Mouse (Mus musculus) stomach, postnatal 0 days (tissue): ENCODE results near the gene Pik3r3. TPM values are rescaled to one million over a fixed set of nuclear protein-coding genes. Genes with fewer than 3 reads are reported as not detected.
A peak's percentile ranks its signal among the peaks of the same experiment; 100 is the strongest.

Source experiments
- ATAC-seq: fragments of 200-750 bp; cut with Nextera tagmentation; 2 replicates; pipeline ENCODE4 v1.8.0; 2017; ENCODE audit not compliant: low FRiP score, low TSS enrichment
- DNase-seq: peaks from one replicate; pipeline ENCODE4 v3.0.0-alpha.2; 2016; ENCODE audit warnings: low spot score
- H3K27ac ChIP-seq: fragments of 300-500 bp; sonication (generic); replicated peaks from 2 replicates; pipeline ENCODE4 v1.5.1; 2014; ENCODE audit warnings: mild to moderate bottlenecking, control low read depth
- H3K27me3 ChIP-seq: fragments of 300-500 bp; sonication (generic); 2 replicates; pipeline ENCODE4 v1.6.1; 2014; ENCODE audit warnings: low read length; ENCODE audit not compliant: control insufficient read depth, insufficient read depth
- H3K36me3 ChIP-seq: fragments of 300-500 bp; sonication (generic); 2 replicates; pipeline ENCODE4 v1.6.1; 2014; ENCODE audit warnings: low read length, mixed read lengths; ENCODE audit not compliant: control insufficient read depth, insufficient read depth
- H3K4me1 ChIP-seq: fragments of 300-500 bp; sonication (generic); replicated peaks from 2 replicates; pipeline ENCODE4 v1.6.1; 2014; ENCODE audit warnings: antibody characterized with exemption; ENCODE audit not compliant: control insufficient read depth, insufficient read depth
- H3K4me2 ChIP-seq: fragments of 300-500 bp; sonication (generic); replicated peaks from 2 replicates; pipeline ENCODE4 v1.6.1; 2014; ENCODE audit warnings: low read depth, mild to moderate bottlenecking, control low read depth, moderate library complexity
- H3K4me3 ChIP-seq: fragments of 300-500 bp; sonication (generic); 2 replicates; pipeline ENCODE4 v1.5.1; 2014; ENCODE audit warnings: low read depth, low read length, control low read depth
- H3K9ac ChIP-seq: fragments of 300-500 bp; sonication (generic); 2 replicates; pipeline ENCODE4 v1.6.1; 2014; ENCODE audit warnings: mild to moderate bottlenecking, low read length, control low read depth, mixed read lengths
- H3K9me3 ChIP-seq: fragments of 300-500 bp; sonication (generic); 2 replicates; pipeline ENCODE4 v1.6.1; 2016; ENCODE audit warnings: low read length; ENCODE audit not compliant: control insufficient read depth
- CTCF ChIP-seq: IDR thresholded peaks from 2 replicates; pipeline ENCODE4 v1.5.1; 2016; ENCODE audit warnings: antibody characterized with exemption, low read depth, mild to moderate bottlenecking, moderate library complexity
- EP300 ChIP-seq: optimal IDR thresholded peaks from 2 replicates; pipeline ENCODE3; 2016; ENCODE audit warnings: antibody characterized with exemption
- WGBS: fragments of 180-500 bp; shearing (Covaris S2); extraction: QIAGEN DNeasy Blood & Tissue Kit; methylation state at CpG from one replicate; pipeline ENCODE4 v1.1.7; 2014; 5-methylcytosine and 5-hydroxymethylcytosine counted together
- polyA plus RNA-seq: library from polyadenylated mRNA; unstranded; fragments of >200 nt; fragmentation: Nextera tagmentation; extraction: Ambion mirVana; gene quantifications from 2 replicates; pipeline ENCODE4 v1.2.1, GENCODE M21; 2015

The Pik3r3 gene
- polyA plus RNA-seq, 1 experiment from 2014 or later = 6.8 TPM

- Histone ChIP-seq H3K36me3 (no peaks in the 10 kb centered on the region), H3K27me3 (no peaks in the 10 kb centered on the region), H3K9ac (peak overlapping the region; percentile 43), H3K4me1 (peaks cover 15% of the 10 kb centered on the region), H3K9me3 (no peaks in the 10 kb centered on the region), H3K27ac (peak overlapping the region; percentile 85), H3K4me2 (peak overlapping the region; percentile 44), H3K4me3 (no peak overlapping the region)
- WGBS = 43% methylated on average over 7 of the region's 7 CpGs
- DNase-seq (peak; percentile 56), ATAC-seq (peak; percentile 83)
- TF ChIP-seq CTCF = no peak
- no peak for TF ChIP-seq EP300
These were observed 45.5 kb upstream of the Pik3r3 start for GRCm38 (mm10) chr4:116175711-116176542.

GRCm38 (mm10) chr4:116176543-116176988, 44.9 kb upstream of the Pik3r3 start:
- H3K4me2 ChIP-seq = peak overlapping the region; percentile 44
- no peaks in the 10 kb centered on the region for H3K27me3 ChIP-seq
- no peak for TF ChIP-seq CTCF
- TF ChIP-seq EP300 = no peak
- no peak overlapping the region for H3K4me3 ChIP-seq
- 12% methylated on average over 10 of the region's 10 CpGs for WGBS
- ATAC-seq = peak; percentile 89
- H3K27ac ChIP-seq = peak overlapping the region; percentile 85
- H3K9me3 ChIP-seq = no peaks in the 10 kb centered on the region
- H3K4me1 ChIP-seq = peaks cover 15% of the 10 kb centered on the region
- no peaks in the 10 kb centered on the region for H3K36me3 ChIP-seq
- H3K9ac ChIP-seq = peak overlapping the region; percentile 43
- peak; percentile 93 for DNase-seq

- TF ChIP-seq EP300 = no peak
- TF ChIP-seq CTCF = no peak
- peak overlapping the region; percentile 85 for H3K27ac ChIP-seq
- DNase-seq (peak; percentile 64), ATAC-seq (peak; percentile 24)
- H3K9ac ChIP-seq = peak overlapping the region; percentile 31; the same call in 1 of the 2 replicates
- peak overlapping the region; percentile 44 for H3K4me2 ChIP-seq
- H3K9me3 ChIP-seq = no peaks in the 10 kb centered on the region
- peaks cover 15% of the 10 kb centered on the region for H3K4me1 ChIP-seq
- H3K36me3 ChIP-seq = no peaks in the 10 kb centered on the region
- no peak overlapping the region for H3K4me3 ChIP-seq
- H3K27me3 ChIP-seq = no peaks in the 10 kb centered on the region
- 28% methylated on average over 5 of the region's 5 CpGs for WGBS
These were observed 44.3 kb upstream of the Pik3r3 start for GRCm38 (mm10) chr4:116177140-116177539.

- TF ChIP-seq EP300 (no peak), CTCF (no peak)
- no peak for ATAC-seq
- whole genome bisulfite sequencing = 62% methylated on average over 3 of the region's 3 CpGs
These were observed 39.3 kb upstream of the Pik3r3 start for GRCm38 (mm10) chr4:116182079-116182478.

GRCm38 (mm10) chr4:116182745-116183144, 38.7 kb upstream of the Pik3r3 start:
- H3K27me3 ChIP-seq = no peaks in the 10 kb centered on the region
- 13% methylated on average over 12 of the region's 12 CpGs for WGBS
- ATAC-seq = no peak

More at GRCm38 (mm10) chr4:116182079-116182478, 39.3 kb upstream of the Pik3r3 start:
- Histone ChIP-seq H3K36me3 (no peaks in the 10 kb centered on the region), H3K9ac (no peak overlapping the region), H3K4me2 (no peak overlapping the region), H3K9me3 (no peaks in the 10 kb centered on the region), H3K4me1 (peaks cover 3% of the 10 kb centered on the region; the same call in 1 of the 2 replicates), H3K27me3 (no peaks in the 10 kb centered on the region), H3K27ac (no peak overlapping the region), H3K4me3 (no peak overlapping the region)
- DNase-seq = no peak

GRCm38 (mm10) chr4:116185083-116185482, 36.3 kb upstream of the Pik3r3 start:
- Histone ChIP-seq H3K9me3 (no peaks in the 10 kb centered on the region), H3K4me1 (no peaks in the 10 kb centered on the region), H3K27me3 (no peaks in the 10 kb centered on the region), H3K9ac (no peak overlapping the region), H3K4me3 (no peak overlapping the region), H3K27ac (no peak overlapping the region), H3K4me2 (no peak overlapping the region), H3K36me3 (no peaks in the 10 kb centered on the region)
- DNase-seq (no peak), ATAC-seq (peak; percentile 63)
- TF ChIP-seq CTCF (no peak), EP300 (no peak)
- WGBS = 80% methylated on average over 4 of the region's 4 CpGs

More at GRCm38 (mm10) chr4:116182745-116183144, 38.7 kb upstream of the Pik3r3 start:
- 0 out of 2 replicates have a peak overlapping the region, but pooled peaks have one; percentile 4 for H3K27ac ChIP-seq
- no peak overlapping the region for H3K9ac ChIP-seq
- no peak for DNase-seq
- H3K9me3 ChIP-seq = no peaks in the 10 kb centered on the region
- no peak overlapping the region for H3K4me3 ChIP-seq
- H3K4me1 ChIP-seq = no peaks in the 10 kb centered on the region
- peak overlapping the region; percentile 23; the same call in 1 of the 2 replicates for H3K4me2 ChIP-seq
- no peaks in the 10 kb centered on the region for H3K36me3 ChIP-seq
- no peak for TF ChIP-seq EP300
- no peak for TF ChIP-seq CTCF
